Mouse (Mus musculus): ENCODE data around the gene Mtx3. TPM values are rescaled to one million over a fixed set of nuclear protein-coding genes. Genes with fewer than 3 reads are reported as not detected.

The Mtx3 gene
- polyA plus RNA-seq, 1 experiment from 2014 or later = 2.5 TPM

DNA sequence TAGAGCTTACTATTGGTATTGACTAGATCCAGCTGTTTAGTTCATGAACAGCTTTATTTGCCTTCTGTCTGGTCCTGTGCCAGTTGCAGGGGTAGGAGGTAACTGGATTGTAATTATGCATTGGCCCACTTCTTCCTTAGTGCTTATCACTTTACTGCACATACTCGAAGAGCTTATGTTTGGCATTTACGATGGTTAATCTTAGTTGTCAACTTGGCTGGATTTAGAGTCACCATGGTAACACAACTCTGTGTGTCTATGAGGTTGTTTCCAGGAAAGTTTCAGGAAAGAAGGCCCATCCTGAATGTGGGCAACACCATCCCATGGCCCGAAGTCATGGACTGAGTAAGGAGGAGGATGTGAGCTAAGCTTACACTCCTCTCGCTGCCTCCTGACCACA lies 11.4 kb upstream of the Mtx3 start:
- no peak overlapping the region for H3K27ac ChIP-seq (ENCODE audit: low read length)
- no peaks in the 10 kb centered on the region for H3K36me3 ChIP-seq (ENCODE audit: control insufficient read depth, insufficient read depth, low read length)
- no peaks in the 10 kb centered on the region for H3K27me3 ChIP-seq (ENCODE audit: control insufficient read depth, insufficient read depth, low read depth, low read length)
- no peak overlapping the region for H3K9ac ChIP-seq (ENCODE audit: low read length)
- 85% methylated on average over 4 of the region's 4 CpGs for WGBS
- H3K4me3 ChIP-seq (ENCODE audit: low read length) = no peak overlapping the region
- no peaks in the 10 kb centered on the region for H3K4me1 ChIP-seq (replicated peaks; ENCODE audit: control insufficient read depth, insufficient read depth, low read length)
- H3K9me3 ChIP-seq (ENCODE audit: control insufficient read depth, low read length) = no peaks in the 10 kb centered on the region
- no peak for ATAC-seq (ENCODE audit: low read depth)
- no peak overlapping the region for H3K4me2 ChIP-seq (ENCODE audit: low read depth, low read length)

DNA sequence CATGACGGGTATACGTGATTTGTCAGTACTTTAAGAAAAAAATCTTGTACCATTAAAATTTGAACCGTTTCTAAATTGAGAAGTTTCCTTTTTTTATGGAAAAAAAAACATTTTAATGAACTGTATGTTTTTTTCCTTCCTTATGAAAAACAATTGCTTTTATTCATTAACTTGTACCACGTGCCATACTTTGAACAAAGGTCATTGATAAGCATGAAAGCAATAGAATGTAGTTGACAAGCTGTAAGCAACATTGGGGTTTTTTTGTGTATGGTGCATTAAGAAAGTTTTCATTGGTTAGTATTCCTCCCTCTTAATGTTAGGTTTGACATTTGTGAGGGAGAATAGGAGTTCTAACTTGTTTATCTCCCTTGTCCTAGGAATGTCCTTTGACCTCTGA lies 1.9 kb downstream of the Mtx3 start:
- Histone ChIP-seq H3K27ac (ENCODE audit: low read length) (no peak overlapping the region), H3K27me3 (ENCODE audit: control insufficient read depth, insufficient read depth, low read depth, low read length) (no peaks in the 10 kb centered on the region), H3K9me3 (ENCODE audit: control insufficient read depth, low read length) (no peaks in the 10 kb centered on the region), H3K4me3 (ENCODE audit: low read length) (no peak overlapping the region), H3K36me3 (ENCODE audit: control insufficient read depth, insufficient read depth, low read length) (peaks cover 18% of the 10 kb centered on the region), H3K4me2 (ENCODE audit: low read depth, low read length) (no peak overlapping the region), H3K4me1 (replicated peaks; ENCODE audit: control insufficient read depth, insufficient read depth, low read length) (peaks cover 2% of the 10 kb centered on the region; the same call in 1 of the 2 replicates), H3K9ac (ENCODE audit: low read length) (no peak overlapping the region)
- WGBS = 66% methylated on average over 4 of the region's 4 CpGs
- ATAC-seq (ENCODE audit: low read depth) = no peak

DNA sequence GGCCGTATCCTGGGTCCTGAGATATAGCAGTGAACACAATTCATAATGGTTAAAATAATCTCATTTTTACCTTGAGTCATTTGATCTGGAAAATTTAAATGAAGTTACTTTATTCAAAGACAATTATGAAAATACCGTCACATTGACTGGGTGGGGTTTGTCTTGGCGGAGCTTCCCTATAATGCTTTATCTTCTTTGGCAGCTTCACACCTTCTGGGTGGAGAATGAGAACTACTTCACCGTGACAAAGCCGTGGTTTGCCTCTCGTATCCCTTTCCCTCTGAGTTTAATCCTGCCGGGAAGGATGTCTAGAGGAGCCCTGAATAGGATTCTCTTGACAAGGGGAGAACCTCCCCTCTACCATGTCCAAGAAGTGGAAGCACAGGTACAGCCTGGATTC lies 2.8 kb downstream of the Mtx3 start:
- 89% methylated on average over 7 of the region's 7 CpGs for WGBS
- peaks cover 19% of the 10 kb centered on the region for H3K36me3 ChIP-seq (ENCODE audit: control insufficient read depth, insufficient read depth, low read length)
- H3K27ac ChIP-seq (ENCODE audit: low read length) = no peak overlapping the region
- H3K9ac ChIP-seq (ENCODE audit: low read length) = no peak overlapping the region
- no peaks in the 10 kb centered on the region for H3K9me3 ChIP-seq (ENCODE audit: control insufficient read depth, low read length)
- ATAC-seq (ENCODE audit: low read depth) = no peak
- no peaks in the 10 kb centered on the region for H3K27me3 ChIP-seq (ENCODE audit: control insufficient read depth, insufficient read depth, low read depth, low read length)
- no peak overlapping the region for H3K4me2 ChIP-seq (ENCODE audit: low read depth, low read length)
- peaks cover 2% of the 10 kb centered on the region; the same call in 1 of the 2 replicates for H3K4me1 ChIP-seq (replicated peaks; ENCODE audit: control insufficient read depth, insufficient read depth, low read length)
- H3K4me3 ChIP-seq (ENCODE audit: low read length) = no peak overlapping the region

DNA sequence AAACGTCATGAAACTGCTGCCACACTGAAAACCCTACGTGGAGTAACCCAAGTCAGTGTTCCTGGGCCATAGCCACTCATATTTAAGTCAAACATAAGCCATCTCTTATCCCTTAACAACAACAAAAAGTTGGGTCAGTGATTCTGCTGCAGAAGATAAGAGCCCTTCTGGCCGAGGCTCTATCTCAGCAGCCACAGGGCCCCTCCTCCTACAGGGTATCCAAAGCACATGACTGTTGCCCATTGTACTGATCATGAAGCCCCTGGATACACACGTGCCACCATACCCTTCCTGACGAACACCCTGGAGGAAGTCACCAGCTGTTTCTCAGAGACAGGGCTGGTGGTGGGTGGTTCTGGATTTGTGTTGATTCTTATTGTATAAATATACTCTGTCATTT lies 3.4 kb downstream of the Mtx3 start:
- 68% methylated on average over 5 of the region's 5 CpGs for WGBS
- H3K4me1 ChIP-seq (replicated peaks; ENCODE audit: control insufficient read depth, insufficient read depth, low read length) = peaks cover 2% of the 10 kb centered on the region; the same call in 1 of the 2 replicates
- peaks cover 19% of the 10 kb centered on the region for H3K36me3 ChIP-seq (ENCODE audit: control insufficient read depth, insufficient read depth, low read length)
- no peaks in the 10 kb centered on the region for H3K9me3 ChIP-seq (ENCODE audit: control insufficient read depth, low read length)
- no peak overlapping the region for H3K4me2 ChIP-seq (ENCODE audit: low read depth, low read length)
- H3K4me3 ChIP-seq (ENCODE audit: low read length) = no peak overlapping the region
- H3K27me3 ChIP-seq (ENCODE audit: control insufficient read depth, insufficient read depth, low read depth, low read length) = no peaks in the 10 kb centered on the region
- no peak overlapping the region for H3K27ac ChIP-seq (ENCODE audit: low read length)
- H3K9ac ChIP-seq (ENCODE audit: low read length) = no peak overlapping the region
- ATAC-seq (ENCODE audit: low read depth) = no peak

DNA sequence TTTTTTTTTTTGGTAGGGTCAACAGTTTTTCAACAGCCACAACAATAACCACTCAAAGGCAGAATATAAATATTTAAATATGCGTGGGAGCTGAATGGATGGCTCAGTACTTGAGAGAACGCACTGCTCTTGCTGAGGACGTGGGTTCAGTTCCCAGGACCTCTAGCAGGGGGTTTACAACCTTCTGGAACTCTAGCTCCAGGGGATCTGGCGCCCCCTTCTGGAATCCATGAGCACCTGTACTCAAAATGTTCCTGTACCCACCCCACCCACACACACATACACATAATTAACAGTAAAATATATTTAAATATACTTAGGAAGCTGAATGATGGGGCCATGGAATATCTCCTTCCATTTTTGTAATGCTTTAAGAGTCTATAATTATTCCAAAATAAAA lies 11.3 kb downstream of the Mtx3 start:
- ATAC-seq (ENCODE audit: low read depth) = no peak
- H3K27ac ChIP-seq (ENCODE audit: low read length) = no peak overlapping the region
- no peak overlapping the region for H3K9ac ChIP-seq (ENCODE audit: low read length)
- H3K4me1 ChIP-seq (replicated peaks; ENCODE audit: control insufficient read depth, insufficient read depth, low read length) = no peaks in the 10 kb centered on the region
- H3K27me3 ChIP-seq (ENCODE audit: control insufficient read depth, insufficient read depth, low read depth, low read length) = no peaks in the 10 kb centered on the region
- H3K4me2 ChIP-seq (ENCODE audit: low read depth, low read length) = no peak overlapping the region
- 70% methylated on average over 4 of the region's 4 CpGs for WGBS
- H3K36me3 ChIP-seq (ENCODE audit: control insufficient read depth, insufficient read depth, low read length) = peaks cover 7% of the 10 kb centered on the region
- no peaks in the 10 kb centered on the region for H3K9me3 ChIP-seq (ENCODE audit: control insufficient read depth, low read length)
- no peak overlapping the region for H3K4me3 ChIP-seq (ENCODE audit: low read length)

DNA sequence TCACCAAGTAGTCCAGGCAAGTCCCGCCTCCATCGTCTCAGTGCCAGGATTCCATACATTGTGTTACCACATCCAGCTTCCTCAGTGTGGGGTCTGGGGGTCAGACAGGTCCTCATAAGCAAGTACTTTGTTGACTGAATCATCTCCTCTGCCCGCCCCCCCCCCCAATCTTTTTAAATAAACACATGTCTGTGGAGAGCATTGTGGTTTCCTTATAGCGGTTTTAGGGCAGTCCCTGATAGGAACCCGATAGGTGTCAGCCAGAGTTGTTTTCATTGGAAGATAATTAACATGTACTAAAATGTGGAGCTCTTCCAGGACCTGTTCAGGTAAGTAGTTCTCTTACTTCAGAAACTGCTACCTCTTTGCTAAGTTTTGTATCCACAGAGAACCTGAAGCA lies 14.2 kb downstream of the Mtx3 start:
- Histone ChIP-seq H3K9ac (ENCODE audit: low read length) (no peak overlapping the region), H3K4me3 (ENCODE audit: low read length) (no peak overlapping the region), H3K27me3 (ENCODE audit: control insufficient read depth, insufficient read depth, low read depth, low read length) (no peaks in the 10 kb centered on the region), H3K27ac (ENCODE audit: low read length) (no peak overlapping the region), H3K36me3 (ENCODE audit: control insufficient read depth, insufficient read depth, low read length) (no peaks in the 10 kb centered on the region), H3K9me3 (ENCODE audit: control insufficient read depth, low read length) (no peaks in the 10 kb centered on the region), H3K4me1 (replicated peaks; ENCODE audit: control insufficient read depth, insufficient read depth, low read length) (no peaks in the 10 kb centered on the region), H3K4me2 (ENCODE audit: low read depth, low read length) (no peak overlapping the region)
- ATAC-seq (ENCODE audit: low read depth) = no peak
- WGBS = 42% methylated on average over 5 of the region's 5 CpGs

DNA sequence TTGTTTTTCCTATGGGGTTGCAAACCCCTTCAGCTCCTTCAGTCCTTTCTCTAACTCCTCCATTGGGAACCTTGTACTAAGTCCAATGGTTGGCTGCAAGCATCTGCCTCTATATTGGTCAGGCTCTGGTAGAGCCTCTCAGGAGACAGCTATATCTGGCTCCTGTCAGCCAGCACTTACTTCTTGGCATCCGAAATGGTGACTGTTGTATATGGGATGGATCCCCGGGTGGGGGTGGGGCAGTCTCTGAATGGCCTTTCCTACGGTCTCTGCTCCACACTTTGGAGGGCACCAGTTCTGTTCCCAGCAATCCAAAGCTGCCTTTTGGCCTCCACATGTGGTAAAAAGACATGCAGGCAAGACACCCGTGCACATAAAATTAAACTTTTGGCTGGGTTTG lies 15.4 kb downstream of the Mtx3 start:
- WGBS = 41% methylated on average over 4 of the region's 4 CpGs
- H3K9ac ChIP-seq (ENCODE audit: low read length) = no peak overlapping the region
- no peak overlapping the region for H3K4me2 ChIP-seq (ENCODE audit: low read depth, low read length)
- peak; percentile 90 for ATAC-seq (ENCODE audit: low read depth)
- 0 out of 2 replicates have a peak overlapping the region, but pooled peaks have one; percentile 8 for H3K27ac ChIP-seq (ENCODE audit: low read length)
- no peaks in the 10 kb centered on the region for H3K4me1 ChIP-seq (replicated peaks; ENCODE audit: control insufficient read depth, insufficient read depth, low read length)
- no peaks in the 10 kb centered on the region for H3K36me3 ChIP-seq (ENCODE audit: control insufficient read depth, insufficient read depth, low read length)
- no peak overlapping the region for H3K4me3 ChIP-seq (ENCODE audit: low read length)
- no peaks in the 10 kb centered on the region for H3K27me3 ChIP-seq (ENCODE audit: control insufficient read depth, insufficient read depth, low read depth, low read length)
- no peaks in the 10 kb centered on the region for H3K9me3 ChIP-seq (ENCODE audit: control insufficient read depth, low read length)

DNA sequence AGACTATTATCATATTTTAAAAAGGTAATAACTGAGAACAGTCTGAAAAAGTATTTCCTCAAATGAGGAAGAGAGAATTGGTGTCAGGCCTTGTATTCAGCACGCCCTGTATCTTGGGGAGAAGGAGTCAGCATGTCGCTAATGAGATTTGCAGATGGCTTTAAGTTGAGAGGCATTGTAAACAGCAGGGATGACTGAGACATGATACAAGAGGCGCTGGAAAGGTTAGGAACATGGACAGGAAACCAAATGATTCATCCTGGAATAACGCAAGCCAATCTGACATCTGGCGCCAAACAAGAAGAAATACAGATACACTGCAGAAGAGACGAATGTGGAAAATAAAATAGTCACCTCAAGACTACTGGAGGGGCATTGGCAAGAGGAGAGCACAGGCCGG lies 20.8 kb downstream of the Mtx3 start:
- ATAC-seq (ENCODE audit: low read depth) = peak; percentile 60

DNA sequence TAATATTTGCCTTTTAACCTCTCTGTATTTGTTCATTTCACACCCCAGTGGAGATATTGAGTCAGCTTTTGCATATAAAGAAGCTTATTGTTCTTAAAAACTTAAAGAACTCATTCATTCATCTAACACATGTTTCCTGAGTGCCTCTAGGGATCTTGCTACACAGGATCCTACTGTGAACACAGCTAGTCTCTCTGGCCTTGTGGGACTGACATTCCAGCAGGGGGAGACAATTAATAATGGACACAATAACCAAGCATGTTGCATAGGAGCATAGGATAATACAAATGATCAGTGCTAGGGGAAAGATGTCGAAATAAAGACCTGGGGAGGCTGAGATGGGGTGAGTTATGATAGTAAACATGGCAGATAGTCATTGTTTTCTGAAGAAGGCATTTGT lies 22.1 kb downstream of the Mtx3 start:
- Histone ChIP-seq H3K4me3 (ENCODE audit: low read length) (no peak overlapping the region), H3K27ac (ENCODE audit: low read length) (no peak overlapping the region), H3K27me3 (ENCODE audit: control insufficient read depth, insufficient read depth, low read depth, low read length) (no peaks in the 10 kb centered on the region), H3K4me1 (replicated peaks; ENCODE audit: control insufficient read depth, insufficient read depth, low read length) (peaks cover 5% of the 10 kb centered on the region; the same call in 1 of the 2 replicates), H3K36me3 (ENCODE audit: control insufficient read depth, insufficient read depth, low read length) (no peaks in the 10 kb centered on the region), H3K4me2 (ENCODE audit: low read depth, low read length) (no peak overlapping the region), H3K9me3 (ENCODE audit: control insufficient read depth, low read length) (no peaks in the 10 kb centered on the region), H3K9ac (ENCODE audit: low read length) (no peak overlapping the region)
- WGBS = 80% methylated on average over 1 of the region's 1 CpGs
- no peak for ATAC-seq (ENCODE audit: low read depth)

More for the DNA sequence above, 20.8 kb downstream of the Mtx3 start:
- Histone ChIP-seq H3K4me1 (replicated peaks; ENCODE audit: control insufficient read depth, insufficient read depth, low read length) (peaks cover 5% of the 10 kb centered on the region; the same call in 1 of the 2 replicates), H3K36me3 (ENCODE audit: control insufficient read depth, insufficient read depth, low read length) (no peaks in the 10 kb centered on the region), H3K4me2 (ENCODE audit: low read depth, low read length) (no peak overlapping the region), H3K4me3 (ENCODE audit: low read length) (no peak overlapping the region), H3K27me3 (ENCODE audit: control insufficient read depth, insufficient read depth, low read depth, low read length) (no peaks in the 10 kb centered on the region), H3K27ac (ENCODE audit: low read length) (no peak overlapping the region), H3K9ac (ENCODE audit: low read length) (no peak overlapping the region), H3K9me3 (ENCODE audit: control insufficient read depth, low read length) (no peaks in the 10 kb centered on the region)
- WGBS = 46% methylated on average over 7 of the region's 7 CpGs

DNA sequence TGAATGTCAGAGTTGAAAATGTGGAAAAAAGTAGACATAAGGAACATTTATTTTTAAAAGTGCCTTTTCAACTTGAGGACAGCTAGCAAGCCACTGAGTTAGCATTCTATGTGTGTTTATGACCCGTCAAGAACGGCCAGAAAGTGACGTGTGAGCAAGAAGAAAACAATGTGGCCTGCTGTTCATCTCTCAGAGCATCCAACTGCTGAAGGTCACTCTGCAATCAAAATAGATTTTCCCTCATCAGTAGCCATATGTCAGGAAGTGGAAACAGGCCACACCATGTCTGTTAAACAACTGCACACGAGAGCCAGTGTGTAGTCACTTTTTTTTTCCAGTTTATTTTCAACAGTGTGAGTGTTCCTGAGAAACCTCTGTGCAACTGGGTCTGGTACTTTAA lies 35.0 kb downstream of the Mtx3 start:
- Histone ChIP-seq H3K4me2 (ENCODE audit: low read depth, low read length) (no peak overlapping the region), H3K27me3 (ENCODE audit: control insufficient read depth, insufficient read depth, low read depth, low read length) (no peaks in the 10 kb centered on the region), H3K9me3 (ENCODE audit: control insufficient read depth, low read length) (no peaks in the 10 kb centered on the region), H3K36me3 (ENCODE audit: control insufficient read depth, insufficient read depth, low read length) (no peaks in the 10 kb centered on the region), H3K4me3 (ENCODE audit: low read length) (no peak overlapping the region), H3K4me1 (replicated peaks; ENCODE audit: control insufficient read depth, insufficient read depth, low read length) (peaks cover 4% of the 10 kb centered on the region; the same call in 1 of the 2 replicates), H3K27ac (ENCODE audit: low read length) (no peak overlapping the region; the same call in 1 of the 2 replicates), H3K9ac (ENCODE audit: low read length) (no peak overlapping the region)
- WGBS = 31% methylated on average over 4 of the region's 4 CpGs
- peak; percentile 52; the same call in 1 of the 2 replicates for ATAC-seq (ENCODE audit: low read depth)
